Mouse (Mus musculus): Measurements from ENCODE around the gene Trappc1.

DNA sequence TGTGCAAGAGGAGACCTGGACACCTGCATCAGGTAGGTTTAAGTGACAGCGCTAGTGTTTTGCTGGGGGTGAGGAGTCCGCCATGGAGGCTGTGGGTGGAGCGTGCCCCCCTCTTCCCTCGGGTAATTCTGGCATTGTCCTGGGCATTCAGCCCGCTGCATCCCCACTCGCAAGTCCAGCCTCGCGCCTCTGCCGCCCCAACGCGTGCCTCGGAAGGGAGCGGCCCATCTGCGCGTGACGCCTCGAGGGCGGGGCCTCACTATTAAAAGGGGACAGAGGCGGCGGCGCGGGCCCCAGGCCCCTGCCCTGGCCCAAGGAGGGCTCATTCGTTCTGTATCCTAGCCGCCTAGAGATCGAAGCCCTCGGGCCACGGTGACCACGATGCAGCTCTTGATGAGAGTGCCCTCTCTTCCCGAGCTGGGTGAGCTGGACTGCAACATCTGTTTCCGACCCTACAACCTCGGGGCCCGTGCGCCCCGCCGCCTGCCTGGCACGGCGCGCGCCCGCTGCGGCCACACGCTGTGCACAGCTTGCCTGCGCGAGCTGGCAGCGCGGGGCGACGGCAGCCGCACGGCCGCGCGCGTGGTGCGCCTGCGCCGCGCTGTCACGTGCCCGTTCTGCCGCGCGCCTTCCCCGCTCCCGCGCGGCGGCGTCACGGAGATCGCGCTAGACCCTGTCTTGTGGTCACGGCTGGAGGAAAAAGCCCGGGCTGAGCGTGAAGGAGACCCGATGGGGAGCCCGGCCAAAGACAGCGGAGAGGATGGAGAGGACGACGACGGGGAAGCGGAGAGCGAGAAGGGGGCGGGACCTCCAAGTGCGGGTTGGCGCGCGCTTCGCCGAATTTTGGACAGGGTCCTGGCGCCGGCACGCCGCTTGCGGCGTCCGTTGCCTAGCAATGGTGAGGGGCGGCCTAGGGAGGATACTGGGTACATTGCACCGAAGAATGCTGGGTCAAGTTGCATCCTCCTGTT, 16.7 kb downstream of the Trappc1 start, which contains the start of gene Rnf227:
- TF ChIP-seq CTCF (conservative IDR thresholded peaks at IDR 0.05; ENCODE audit: insufficient read depth, insufficient read length, low read depth, low read length) (no peak), POLR2A (IDR thresholded peaks at IDR 0.05; ENCODE audit: low read depth, low read length) (no peak)

Measured in kidney, adult 2 months (tissue).